Mouse (Mus musculus) stomach, embryonic 16.5 days (tissue): ENCODE measurements around the gene Atxn7l1. TPM values are rescaled to one million over a fixed set of nuclear protein-coding genes. Genes with fewer than 3 reads are reported as not detected.

Experiments
- ATAC-seq: fragments of 200-750 bp; cut with Nextera tagmentation; 2 replicates; pipeline ENCODE4 v1.8.0; 2017; ENCODE audit warnings: moderate number of reproducible peaks, moderate TSS enrichment; ENCODE audit not compliant: insufficient read depth, low FRiP score
- H3K27ac ChIP-seq: fragments of 300-500 bp; sonication (generic); 2 replicates; pipeline ENCODE4 v1.5.1; 2014; ENCODE audit warnings: low read length
- H3K27me3 ChIP-seq: fragments of 300-500 bp; sonication (generic); 2 replicates; pipeline ENCODE4 v1.6.1; 2014; ENCODE audit warnings: low read length, control low read depth, mixed read lengths; ENCODE audit not compliant: control insufficient read depth, insufficient read depth
- H3K36me3 ChIP-seq: fragments of 300-500 bp; sonication (generic); 2 replicates; pipeline ENCODE4 v1.6.1; 2014; ENCODE audit warnings: low read length; ENCODE audit not compliant: control insufficient read depth, insufficient read depth
- H3K4me1 ChIP-seq: fragments of 300-500 bp; sonication (generic); 2 replicates; pipeline ENCODE4 v1.6.1; 2014; ENCODE audit warnings: low read length, control low read depth, mixed read lengths; ENCODE audit not compliant: control insufficient read depth, insufficient read depth
- H3K4me2 ChIP-seq: fragments of 300-500 bp; sonication (generic); 2 replicates; pipeline ENCODE4 v1.6.1; 2014; ENCODE audit warnings: low read depth, low read length, mixed read lengths
- H3K4me3 ChIP-seq: fragments of 300-500 bp; sonication (generic); replicated peaks from 2 replicates; pipeline ENCODE4 v1.5.1; 2014; ENCODE audit warnings: mild to moderate bottlenecking, low read length
- H3K9ac ChIP-seq: fragments of 300-500 bp; sonication (generic); 2 replicates; pipeline ENCODE4 v1.6.1; 2014; ENCODE audit warnings: low read length
- H3K9me3 ChIP-seq: fragments of 300-500 bp; sonication (generic); replicated peaks from 2 replicates; pipeline ENCODE4 v1.6.1; 2016; ENCODE audit warnings: low read length, control low read depth; ENCODE audit not compliant: control insufficient read depth
- WGBS: fragments of 180-500 bp; shearing (Covaris S2); extraction: QIAGEN DNeasy Blood & Tissue Kit; methylation state at CpG from one replicate; pipeline ENCODE4 v1.1.7; 2014; 5-methylcytosine and 5-hydroxymethylcytosine counted together
- polyA plus RNA-seq: library from polyadenylated mRNA; unstranded; fragments of >200 nt; fragmentation: Nextera tagmentation; extraction: Ambion mirVana; gene quantifications from 2 replicates; pipeline ENCODE4 v1.2.1, GENCODE M21; 2015

Atxn7l1 gene
- polyA plus RNA-seq, 1 experiment from 2014 or later, result 13.3 TPM

DNA sequence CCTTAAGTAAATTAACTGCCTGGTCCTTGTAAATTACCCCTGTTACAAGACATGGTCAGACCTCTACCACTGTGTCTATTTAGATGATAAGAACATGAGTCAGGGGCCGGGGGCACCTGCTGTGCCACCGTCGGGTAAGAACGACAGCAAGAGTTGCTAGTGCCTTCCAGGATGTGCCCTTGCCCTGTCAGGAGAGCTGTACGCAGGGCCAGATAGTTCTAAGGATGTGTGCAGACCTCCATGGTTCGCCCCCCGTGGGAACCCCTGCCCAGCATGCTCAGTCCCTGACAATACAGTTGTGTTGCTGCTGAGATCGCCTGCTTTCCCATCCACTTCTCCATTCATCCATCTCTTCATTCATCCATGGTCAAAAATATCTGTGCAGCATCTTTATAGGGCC, 217.6 kb downstream of the Atxn7l1 start:
- WGBS, result 90% methylated on average over 8 of the region's 8 CpGs

DNA sequence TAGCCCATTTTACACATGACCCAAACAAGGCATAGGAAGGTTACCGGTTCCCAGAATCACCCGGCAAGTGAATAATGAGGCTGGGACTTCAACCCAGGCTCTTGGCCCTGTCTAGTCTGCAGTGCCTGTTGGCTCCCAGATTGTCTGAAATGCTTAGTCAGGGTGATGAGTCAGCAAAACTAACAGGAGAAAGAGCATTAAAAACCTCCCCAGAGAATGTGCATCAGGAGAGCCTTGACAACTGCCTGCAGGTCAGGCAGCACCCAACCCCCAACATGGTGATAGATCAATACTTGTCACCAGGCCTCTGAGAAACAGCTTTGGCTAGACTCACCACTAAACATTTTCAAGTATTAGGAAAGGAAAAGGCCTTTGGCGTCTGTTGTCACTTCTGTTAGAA, 222.1 kb downstream of the Atxn7l1 start:
- no peaks in the 10 kb centered on the region for H3K27me3 ChIP-seq
- no peak overlapping the region for H3K9ac ChIP-seq
- 70% methylated on average over 3 of the region's 3 CpGs for WGBS
- no peaks in the 10 kb centered on the region for H3K36me3 ChIP-seq
- H3K9me3 ChIP-seq, result no peaks in the 10 kb centered on the region
- H3K4me2 ChIP-seq, result no peak overlapping the region
- no peak overlapping the region for H3K27ac ChIP-seq
- H3K4me3 ChIP-seq, result no peak overlapping the region
- no peak for ATAC-seq
- H3K4me1 ChIP-seq, result no peaks in the 10 kb centered on the region

More for the DNA sequence above, 217.6 kb downstream of the Atxn7l1 start:
- Histone ChIP-seq H3K9ac (no peak overlapping the region), H3K9me3 (no peaks in the 10 kb centered on the region), H3K27ac (no peak overlapping the region), H3K4me3 (no peak overlapping the region), H3K4me1 (0 out of 2 replicates have a peak, but pooled peaks cover 4% of the 10 kb centered on the region), H3K27me3 (no peaks in the 10 kb centered on the region), H3K36me3 (peaks cover 2% of the 10 kb centered on the region; the same call in 1 of the 2 replicates), H3K4me2 (no peak overlapping the region)
- no peak for ATAC-seq

DNA sequence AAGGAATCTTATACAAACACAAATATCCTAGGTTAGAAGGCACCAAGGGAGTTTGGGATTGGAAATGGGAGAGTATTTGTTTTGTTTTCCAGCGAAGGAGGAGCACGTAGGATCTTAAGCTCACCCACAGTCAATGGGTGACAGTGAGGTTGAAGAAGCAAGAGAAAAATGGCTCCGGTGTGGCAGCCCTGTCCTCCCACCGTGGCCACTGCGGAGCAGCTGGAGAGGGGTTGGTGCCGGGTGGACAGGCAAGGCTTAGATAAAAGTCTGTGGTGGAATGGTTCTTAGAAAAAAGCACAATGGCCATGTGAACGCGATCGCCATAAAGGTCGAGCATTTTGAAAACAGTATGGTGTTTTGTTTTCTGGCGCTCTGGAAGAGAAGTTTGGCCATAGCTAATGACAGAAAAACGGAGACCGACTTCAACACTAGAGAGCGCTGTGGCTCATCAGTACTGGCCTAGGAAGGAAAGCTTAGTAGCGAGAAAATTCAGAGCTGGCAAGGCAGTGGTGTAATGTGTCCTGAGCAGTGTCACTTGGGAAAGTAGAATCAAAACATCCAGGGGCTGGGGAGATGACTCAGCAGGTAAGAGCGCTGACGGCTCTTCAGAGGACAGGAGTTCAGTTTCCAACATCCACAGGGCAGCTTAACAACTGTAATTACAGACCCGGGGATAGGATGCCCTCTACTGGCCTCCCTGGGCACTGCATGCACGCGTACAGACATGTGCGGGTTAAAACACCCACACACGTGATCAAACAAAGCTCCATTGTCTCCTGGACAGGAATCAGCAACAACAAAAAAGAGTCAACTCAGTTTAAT, 232.3 kb downstream of the Atxn7l1 start:
- Histone ChIP-seq H3K4me2 (peak overlapping the region; percentile 36), H3K36me3 (no peaks in the 10 kb centered on the region), H3K4me3 (peak overlapping the region; percentile 30), H3K27me3 (no peaks in the 10 kb centered on the region), H3K9ac (no peak overlapping the region), H3K4me1 (no peaks in the 10 kb centered on the region), H3K9me3 (no peaks in the 10 kb centered on the region), H3K27ac (no peak overlapping the region)
- ATAC-seq, result peak; percentile 74; the same call in 1 of the 2 replicates
- WGBS, result 20% methylated on average over 22 of the region's 22 CpGs

DNA sequence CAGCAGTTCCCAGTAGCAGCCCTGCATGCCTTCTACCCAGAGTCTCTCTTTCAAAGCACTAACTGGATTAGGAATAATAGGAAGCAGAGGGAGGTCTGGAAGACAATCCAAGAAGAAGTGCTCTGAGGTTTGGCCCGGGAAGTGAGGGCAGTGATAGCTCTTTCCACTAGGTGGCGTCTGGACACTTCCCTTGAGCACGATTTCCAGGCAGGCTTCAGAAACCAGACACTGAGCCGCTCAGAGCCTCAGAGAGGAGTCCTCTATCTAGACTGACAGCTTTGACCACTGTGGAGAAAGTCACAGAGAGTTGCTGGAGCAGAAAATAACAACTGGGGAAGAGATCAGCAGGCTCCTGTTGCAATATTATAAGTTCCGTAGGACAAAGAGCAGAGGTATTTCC, 241.3 kb downstream of the Atxn7l1 start:
- no peaks in the 10 kb centered on the region for H3K4me1 ChIP-seq
- no peak overlapping the region for H3K27ac ChIP-seq
- no peaks in the 10 kb centered on the region for H3K27me3 ChIP-seq
- H3K4me2 ChIP-seq, result no peak overlapping the region
- H3K4me3 ChIP-seq, result no peak overlapping the region
- 10% methylated on average over 5 of the region's 5 CpGs for WGBS
- H3K9ac ChIP-seq, result no peak overlapping the region
- no peaks in the 10 kb centered on the region for H3K9me3 ChIP-seq
- ATAC-seq, result peak; percentile 68; the same call in 1 of the 2 replicates
- H3K36me3 ChIP-seq, result no peaks in the 10 kb centered on the region

DNA sequence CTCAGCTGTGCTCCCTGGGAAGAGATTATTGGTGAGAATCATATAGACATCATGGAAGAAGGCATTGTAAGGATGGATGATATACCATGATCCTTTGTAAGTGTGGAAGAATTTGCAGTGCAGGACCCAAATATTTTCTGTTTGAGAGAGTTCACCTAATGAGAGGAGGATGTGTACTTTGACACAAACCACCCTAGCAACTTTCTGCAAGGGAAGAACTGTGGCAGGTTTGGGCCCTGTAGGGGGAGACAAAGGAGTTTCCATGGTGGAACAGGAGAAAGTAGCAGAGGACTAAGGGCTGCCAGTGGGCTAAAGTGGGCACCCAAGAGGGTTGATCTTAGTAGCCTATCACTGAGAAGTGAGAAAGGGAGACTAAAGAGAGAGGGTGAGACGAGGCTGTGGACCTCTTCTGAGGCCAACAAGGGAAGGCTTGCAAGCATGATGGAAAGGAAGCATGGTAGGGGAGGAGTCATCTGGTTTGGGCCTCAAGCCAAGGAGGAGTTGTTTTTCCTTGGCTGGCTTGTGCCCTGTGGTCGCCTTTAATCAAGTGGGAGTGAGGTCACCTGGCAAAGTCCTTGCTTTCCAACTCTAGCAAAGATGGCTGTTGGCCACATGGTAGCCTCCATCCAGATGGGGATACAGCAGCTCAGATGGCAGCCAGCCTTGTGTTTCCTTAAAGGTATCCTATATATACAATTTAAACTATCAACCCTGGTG, 243.5 kb downstream of the Atxn7l1 start:
- H3K4me3 ChIP-seq, result no peak overlapping the region
- no peaks in the 10 kb centered on the region for H3K27me3 ChIP-seq
- no peak overlapping the region for H3K4me2 ChIP-seq
- H3K9ac ChIP-seq, result no peak overlapping the region
- no peak overlapping the region for H3K27ac ChIP-seq
- peaks cover 6% of the 10 kb centered on the region; the same call in 1 of the 2 replicates for H3K4me1 ChIP-seq
- H3K36me3 ChIP-seq, result no peaks in the 10 kb centered on the region
- no peak for ATAC-seq
- WGBS, result 72% methylated on average over 2 of the region's 2 CpGs
- H3K9me3 ChIP-seq, result no peaks in the 10 kb centered on the region

DNA sequence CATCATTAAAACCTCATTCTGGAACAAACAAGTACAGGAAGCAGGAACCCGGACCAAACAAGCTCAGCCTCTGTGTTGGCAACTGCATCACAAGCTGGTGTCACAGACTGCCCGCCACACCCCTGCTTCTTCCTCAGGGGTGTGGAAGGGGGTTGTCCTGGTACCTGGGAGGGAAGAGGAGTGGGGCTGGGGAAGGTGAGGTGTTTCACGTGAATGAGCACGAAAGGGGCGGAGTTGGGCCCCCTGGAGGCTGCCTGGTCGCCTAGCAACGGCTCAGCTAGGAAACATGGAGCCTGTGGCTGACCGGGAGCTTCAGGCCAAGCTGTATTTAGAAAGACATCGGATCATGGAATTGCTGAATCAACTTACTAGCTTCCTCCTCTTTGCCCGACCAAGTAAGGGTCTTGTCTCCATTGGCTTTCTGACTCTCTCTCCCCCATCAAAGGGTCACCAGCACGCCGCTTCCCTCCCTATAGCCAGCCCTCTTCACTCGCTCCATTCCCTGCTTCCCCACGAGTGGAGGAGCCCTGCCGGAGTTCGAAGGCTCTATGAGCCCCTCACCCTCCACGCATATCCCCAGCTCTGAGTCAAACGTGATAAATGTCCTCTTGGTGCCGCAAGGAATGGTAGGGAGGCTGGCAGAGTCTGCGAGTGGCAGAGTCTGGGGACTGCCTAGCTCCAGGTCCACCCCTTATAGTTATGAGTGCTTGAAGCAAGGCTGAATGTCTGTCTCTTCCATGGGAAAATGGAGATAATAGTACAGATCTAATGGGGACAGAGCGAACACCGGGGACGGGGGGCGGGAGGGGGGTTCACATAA, 247.5 kb downstream of the Atxn7l1 start, which contains the start of gene Efcab10:
Gene Efcab10 (plus strand): TSS at position 51 of the 820 bp plus-strand sequence.
- Histone ChIP-seq H3K27ac (no peak within 1 kb of the TSS), H3K4me3 (peak within 1 kb of the TSS; percentile 23), H3K36me3 (no peaks in the 10 kb centered on the region), H3K27me3 (no peaks in the 10 kb centered on the region), H3K9me3 (no peaks in the 10 kb centered on the region), H3K4me2 (peak within 1 kb of the TSS; percentile 49), H3K9ac (peak within 1 kb of the TSS; percentile 31), H3K4me1 (peaks cover 6% of the 10 kb centered on the region; the same call in 1 of the 2 replicates)
- ATAC-seq, result no peak
- WGBS, result 12% methylated on average over 24 of the region's 24 CpGs

DNA sequence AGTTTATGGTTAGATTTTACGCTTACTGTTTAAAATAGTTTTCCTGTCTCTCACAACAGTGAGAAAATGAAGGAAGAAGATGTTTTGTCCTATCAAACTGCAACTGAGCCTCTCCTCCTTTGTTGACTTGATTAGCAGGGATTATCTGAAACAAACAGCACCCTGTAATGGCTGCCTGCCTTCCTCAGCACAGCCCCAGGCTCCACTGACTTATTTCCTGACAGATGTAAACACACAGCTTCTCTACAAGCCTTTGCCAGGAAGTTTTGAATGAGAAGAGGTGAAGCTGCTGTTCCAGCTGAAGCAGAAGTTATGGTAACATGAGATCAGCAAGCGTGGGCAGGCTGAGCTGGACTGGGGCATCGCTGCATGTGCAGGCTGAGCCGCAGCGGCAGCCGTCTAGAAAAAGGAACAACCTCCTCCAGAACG, 255.8 kb downstream of the Atxn7l1 start:
- 27% methylated on average over 7 of the region's 7 CpGs for WGBS

DNA sequence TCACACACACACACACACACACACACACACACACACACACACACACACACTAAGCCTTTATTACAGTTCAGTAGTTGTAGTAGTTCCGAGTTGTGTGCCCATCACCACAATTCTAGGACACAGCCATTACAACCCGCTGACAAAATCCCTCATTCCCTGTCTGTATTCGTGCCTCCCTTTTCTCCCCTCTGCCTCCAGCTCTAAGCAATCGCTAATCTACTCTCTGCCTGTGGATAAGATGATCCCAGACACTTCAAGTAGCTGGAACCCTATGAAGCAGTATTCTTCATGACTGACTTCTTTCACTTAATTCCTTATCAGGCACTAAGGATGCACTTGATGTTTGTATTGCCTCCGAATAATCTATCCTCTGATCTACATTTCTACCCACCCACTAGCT, 257.5 kb downstream of the Atxn7l1 start:
- no peaks in the 10 kb centered on the region for H3K27me3 ChIP-seq
- no peaks in the 10 kb centered on the region for H3K4me1 ChIP-seq
- no peak overlapping the region for H3K4me2 ChIP-seq
- H3K9me3 ChIP-seq, result no peaks in the 10 kb centered on the region
- ATAC-seq, result no peak
- WGBS, result 71% methylated on average over 5 of the region's 5 CpGs
- H3K4me3 ChIP-seq, result no peak overlapping the region
- H3K27ac ChIP-seq, result no peak overlapping the region
- no peaks in the 10 kb centered on the region for H3K36me3 ChIP-seq
- no peak overlapping the region for H3K9ac ChIP-seq

More for the DNA sequence above, 255.8 kb downstream of the Atxn7l1 start:
- H3K27me3 ChIP-seq, result no peaks in the 10 kb centered on the region
- no peaks in the 10 kb centered on the region for H3K4me1 ChIP-seq
- H3K4me2 ChIP-seq, result no peak overlapping the region
- no peak overlapping the region for H3K9ac ChIP-seq
- no peaks in the 10 kb centered on the region for H3K36me3 ChIP-seq
- no peak overlapping the region for H3K27ac ChIP-seq
- no peak for ATAC-seq
- H3K4me3 ChIP-seq, result no peak overlapping the region
- H3K9me3 ChIP-seq, result no peaks in the 10 kb centered on the region
